Mouse (Mus musculus): ENCODE measurements around the gene Tiparp. TPM values are rescaled to one million over a fixed set of nuclear protein-coding genes. Genes with fewer than 3 reads are reported as not detected.

Tiparp gene
- total RNA-seq, 2 experiments from 2014 or later, result 14.7 to 16.9 TPM

- Histone ChIP-seq H3K27ac (no peak overlapping the region), H3K4me3 (no peak overlapping the region)
- TF ChIP-seq CTCF (conservative IDR thresholded peaks at IDR 0.05), result no peak
- no peak for DNase-seq (ENCODE audit: low spot score in 2 of 2)
Measured at GRCm38 (mm10) chr3:65598071-65598830, 70.0 kb downstream of the Tiparp start.

GRCm38 (mm10) chr3:65599151-65599550 lies 70.9 kb downstream of the Tiparp start:
- no peak overlapping the region for H3K4me3 ChIP-seq
- H3K27ac ChIP-seq, result no peak overlapping the region
- no peak for TF ChIP-seq CTCF (conservative IDR thresholded peaks at IDR 0.05)
- no peak for DNase-seq (ENCODE audit: low spot score in 2 of 2)

GRCm38 (mm10) chr3:65601291-65602050 lies 73.3 kb downstream of the Tiparp start:
- no peak for DNase-seq (ENCODE audit: low spot score in 2 of 2)
- H3K27ac ChIP-seq, result no peak overlapping the region
- no peak overlapping the region for H3K4me3 ChIP-seq
- TF ChIP-seq CTCF (conservative IDR thresholded peaks at IDR 0.05), result no peak

- Histone ChIP-seq H3K27ac (no peak overlapping the region), H3K4me3 (no peak overlapping the region)
- no peak for TF ChIP-seq CTCF (conservative IDR thresholded peaks at IDR 0.05)
- DNase-seq (ENCODE audit: low spot score in 2 of 2), result no peak
Measured at GRCm38 (mm10) chr3:65603392-65604055, 75.3 kb downstream of the Tiparp start.

Other genes starting within 250 kb of the Tiparp start
- 100 to 1,000 TPM; 109 to 113 TPM for gene Ssr3, start 135.8 kb upstream of the Tiparp start, total RNA-seq (2021)
- 1 to 10 TPM; 6.5 to 7.2 TPM for gene Lekr1, start 137.8 kb downstream of the Tiparp start, total RNA-seq (2021)